Mouse (Mus musculus) gastrocnemius, postnatal 25 days (tissue): Measurements from ENCODE around the gene Iqcd. TPM values are rescaled to one million over a fixed set of nuclear protein-coding genes. Genes with fewer than 3 reads are reported as not detected.

Experiments used
- DNase-seq: peaks from one replicate; pipeline ENCODE4 v3.0.0; 2022
- total RNA-seq, 2 experiments: library from RNA; stranded (reverse); gene quantifications; 1 replicate in 1 of 2; 2 replicates in 1 of 2; pipeline ENCODE4 v1.2.3; 2021

Gene Iqcd
- total RNA-seq, 2 experiments from 2014 or later: 0.18 TPM; not detected in 1

- DNase-seq: no peak
These were observed 39.8 kb downstream of the Iqcd start for GRCm38 (mm10) chr5:120628624-120629023.

GRCm38 (mm10) chr5:120631128-120631527 lies 42.3 kb downstream of the Iqcd start:
- no peak for DNase-seq

GRCm38 (mm10) chr5:120631892-120632291 lies 43.1 kb downstream of the Iqcd start:
- no peak for DNase-seq

GRCm38 (mm10) chr5:120634131-120634530 lies 45.3 kb downstream of the Iqcd start, which contains the start of gene Cfap73:
TSS of gene Cfap73 (minus strand) at chr5:120634235.
- no peak for DNase-seq

- no peak for DNase-seq
These were observed 46.0 kb downstream of the Iqcd start for GRCm38 (mm10) chr5:120634860-120635259.

GRCm38 (mm10) chr5:120635633-120636032 lies 46.8 kb downstream of the Iqcd start:
- DNase-seq: no peak

GRCm38 (mm10) chr5:120640094-120640493 lies 51.3 kb downstream of the Iqcd start:
- no peak for DNase-seq

GRCm38 (mm10) chr5:120643365-120644085 lies 54.7 kb downstream of the Iqcd start:
- DNase-seq: no peak

GRCm38 (mm10) chr5:120644227-120644626 lies 55.4 kb downstream of the Iqcd start:
- DNase-seq: no peak

- peak; percentile 31 for DNase-seq
These were observed 57.0 kb downstream of the Iqcd start for GRCm38 (mm10) chr5:120645851-120646250.

- DNase-seq: no peak
These were observed 58.5 kb downstream of the Iqcd start for GRCm38 (mm10) chr5:120647361-120647760.

- no peak for DNase-seq
These were observed 59.1 kb downstream of the Iqcd start for GRCm38 (mm10) chr5:120647814-120648491.

GRCm38 (mm10) chr5:120648569-120649373 lies 60.0 kb downstream of the Iqcd start, which contains the start of gene Rasal1:
TSS of gene Rasal1 (plus strand) at chr5:120648812.
- DNase-seq: peak; percentile 35

- no peak for DNase-seq
These were observed 60.6 kb downstream of the Iqcd start for GRCm38 (mm10) chr5:120649374-120649933.

- no peak for DNase-seq
These were observed 61.1 kb downstream of the Iqcd start for GRCm38 (mm10) chr5:120649938-120650337.

- DNase-seq: no peak
These were observed 62.4 kb downstream of the Iqcd start for GRCm38 (mm10) chr5:120651230-120651629.

- DNase-seq: no peak
These were observed 64.3 kb downstream of the Iqcd start for GRCm38 (mm10) chr5:120652915-120653701.

- no peak for DNase-seq
These were observed 65.1 kb downstream of the Iqcd start for GRCm38 (mm10) chr5:120653873-120654272.

GRCm38 (mm10) chr5:120656281-120656751 lies 67.5 kb downstream of the Iqcd start:
- no peak for DNase-seq
